Mouse (Mus musculus): ENCODE measurements at regions not wholly inside any gene's neighbourhood (a gene's known extent, or its start where the extent isn't known, plus 50 kb on each side); places are given as distances from the start of the nearest gene placed in this dataset.

GRCm38 (mm10) chr14:46635322-46635721 is 125.0 kb upstream of the Cdkn3 start:
- H3K9me3 ChIP-seq (ENCODE audit: low read length) = no peaks in the 10 kb centered on the region
- no peak for TF ChIP-seq CTCF (IDR thresholded peaks at IDR 0.05)
- H3K4me1 ChIP-seq (ENCODE audit: insufficient read depth, low read length) = no peaks in the 10 kb centered on the region
- H3K27ac ChIP-seq (ENCODE audit: low read depth, low read length) = no peak overlapping the region
- H3K36me3 ChIP-seq (ENCODE audit: insufficient read depth, low read length) = no peaks in the 10 kb centered on the region
- 79% methylated on average over 3 of the region's 3 CpGs for WGBS
- H3K27me3 ChIP-seq (ENCODE audit: insufficient read depth, low read length) = no peaks in the 10 kb centered on the region
- ATAC-seq (ENCODE audit: low FRiP score) = no peak
- H3K9ac ChIP-seq (replicated peaks; ENCODE audit: low read length, poor library complexity, severe bottlenecking) = no peak overlapping the region
- DNase-seq (ENCODE audit: low spot score) = no peak
- no peak overlapping the region for H3K4me2 ChIP-seq (ENCODE audit: low read depth, low read length, poor library complexity, severe bottlenecking)
- H3K4me3 ChIP-seq (ENCODE audit: low read depth, low read length) = no peak overlapping the region

DNA sequence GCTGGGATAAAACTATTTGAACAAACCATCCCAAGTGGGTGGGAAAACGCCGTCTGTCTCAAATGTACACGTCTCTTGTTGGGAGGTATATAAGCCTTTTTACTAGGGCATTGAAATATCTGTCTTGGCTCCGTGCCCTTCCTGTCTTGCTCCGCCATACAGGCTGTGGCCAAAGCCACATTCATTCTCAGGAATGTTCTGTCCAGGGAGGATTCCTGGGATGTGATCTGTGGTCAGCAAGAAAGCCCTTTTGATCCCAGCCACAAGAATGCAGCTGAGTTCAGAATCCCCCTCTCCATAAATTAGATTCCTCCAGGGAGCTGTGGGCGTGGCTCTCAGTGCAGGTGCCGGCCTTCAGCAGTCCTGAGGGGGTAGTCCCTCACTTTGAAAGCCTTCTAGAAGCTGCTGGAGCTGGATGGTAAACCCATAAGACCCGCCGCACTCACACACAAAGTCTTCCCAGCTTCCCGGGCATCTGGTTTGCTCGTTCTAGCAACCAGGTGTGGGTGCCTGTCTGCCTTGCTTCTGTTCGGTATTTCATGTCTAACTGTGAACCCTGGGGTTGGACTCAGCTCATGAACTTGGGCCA is 125.6 kb upstream of the Cdkn3 start:
- Histone ChIP-seq H3K36me3 (ENCODE audit: insufficient read depth, low read length) (no peaks in the 10 kb centered on the region), H3K9me3 (ENCODE audit: low read length) (no peaks in the 10 kb centered on the region), H3K4me1 (ENCODE audit: insufficient read depth, low read length) (no peaks in the 10 kb centered on the region), H3K27ac (ENCODE audit: low read depth, low read length) (no peak overlapping the region), H3K4me2 (ENCODE audit: low read depth, low read length, poor library complexity, severe bottlenecking) (no peak overlapping the region), H3K27me3 (ENCODE audit: insufficient read depth, low read length) (no peaks in the 10 kb centered on the region), H3K9ac (replicated peaks; ENCODE audit: low read length, poor library complexity, severe bottlenecking) (no peak overlapping the region), H3K4me3 (ENCODE audit: low read depth, low read length) (no peak overlapping the region)
- WGBS = 64% methylated on average over 12 of the region's 12 CpGs
- ATAC-seq (ENCODE audit: low FRiP score) (no peak), DNase-seq (ENCODE audit: low spot score) (no peak)
- TF ChIP-seq CTCF (IDR thresholded peaks at IDR 0.05) = no peak

- TF ChIP-seq CTCF (IDR thresholded peaks at IDR 0.05) = no peak
Observed at GRCm38 (mm10) chr14:46634251-46634650, 126.1 kb upstream of the Cdkn3 start.

DNA sequence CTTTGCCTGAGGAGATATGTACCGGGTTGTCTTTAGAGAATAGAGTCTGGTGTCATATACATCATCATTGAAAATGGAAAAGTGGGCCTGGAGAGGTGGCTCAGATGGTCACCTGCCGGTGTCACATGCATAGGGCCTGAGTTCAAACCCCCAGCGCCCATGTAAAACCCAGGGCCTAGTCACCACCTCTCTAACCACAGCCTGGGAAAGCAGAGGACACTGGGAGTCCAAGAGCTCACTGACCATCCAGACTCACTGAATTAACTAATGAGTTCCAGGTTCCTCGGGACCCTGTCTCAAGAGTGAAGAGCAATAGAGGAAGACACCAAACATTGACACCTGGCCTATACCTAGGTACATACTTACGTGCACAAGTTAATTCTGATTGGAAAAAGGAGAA is 132.7 kb upstream of the Cdkn3 start:
- Histone ChIP-seq H3K4me2 (ENCODE audit: low read depth, low read length, poor library complexity, severe bottlenecking) (no peak overlapping the region), H3K27ac (ENCODE audit: low read depth, low read length) (no peak overlapping the region), H3K4me3 (ENCODE audit: low read depth, low read length) (no peak overlapping the region), H3K9ac (replicated peaks; ENCODE audit: low read length, poor library complexity, severe bottlenecking) (no peak overlapping the region), H3K36me3 (ENCODE audit: insufficient read depth, low read length) (no peaks in the 10 kb centered on the region), H3K27me3 (ENCODE audit: insufficient read depth, low read length) (no peaks in the 10 kb centered on the region), H3K9me3 (ENCODE audit: low read length) (no peaks in the 10 kb centered on the region), H3K4me1 (ENCODE audit: insufficient read depth, low read length) (no peaks in the 10 kb centered on the region)
- no peak for TF ChIP-seq CTCF (IDR thresholded peaks at IDR 0.05)
- ATAC-seq (ENCODE audit: low FRiP score) (no peak), DNase-seq (ENCODE audit: low spot score) (no peak)
- 94% methylated on average over 5 of the region's 5 CpGs for WGBS

More at GRCm38 (mm10) chr14:46634251-46634650, 126.1 kb upstream of the Cdkn3 start:
- ATAC-seq (ENCODE audit: low FRiP score) (no peak), DNase-seq (ENCODE audit: low spot score) (no peak)
- Histone ChIP-seq H3K9me3 (ENCODE audit: low read length) (no peaks in the 10 kb centered on the region), H3K4me3 (ENCODE audit: low read depth, low read length) (no peak overlapping the region), H3K27ac (ENCODE audit: low read depth, low read length) (no peak overlapping the region), H3K36me3 (ENCODE audit: insufficient read depth, low read length) (no peaks in the 10 kb centered on the region), H3K4me2 (ENCODE audit: low read depth, low read length, poor library complexity, severe bottlenecking) (no peak overlapping the region), H3K9ac (replicated peaks; ENCODE audit: low read length, poor library complexity, severe bottlenecking) (no peak overlapping the region), H3K27me3 (ENCODE audit: insufficient read depth, low read length) (no peaks in the 10 kb centered on the region), H3K4me1 (ENCODE audit: insufficient read depth, low read length) (no peaks in the 10 kb centered on the region)
- 90% methylated on average over 10 of the region's 10 CpGs for WGBS

- no peaks in the 10 kb centered on the region for H3K4me1 ChIP-seq (ENCODE audit: insufficient read depth, low read length)
- no peak overlapping the region for H3K4me3 ChIP-seq (ENCODE audit: low read depth, low read length)
- no peak overlapping the region for H3K9ac ChIP-seq (replicated peaks; ENCODE audit: low read length, poor library complexity, severe bottlenecking)
- no peaks in the 10 kb centered on the region for H3K27me3 ChIP-seq (ENCODE audit: insufficient read depth, low read length)
- WGBS = 84% methylated on average over 7 of the region's 7 CpGs
- no peak overlapping the region for H3K4me2 ChIP-seq (ENCODE audit: low read depth, low read length, poor library complexity, severe bottlenecking)
- ATAC-seq (ENCODE audit: low FRiP score) (no peak), DNase-seq (ENCODE audit: low spot score) (no peak)
- no peaks in the 10 kb centered on the region for H3K9me3 ChIP-seq (ENCODE audit: low read length)
- no peak overlapping the region for H3K27ac ChIP-seq (ENCODE audit: low read depth, low read length)
- TF ChIP-seq CTCF (IDR thresholded peaks at IDR 0.05) = no peak
- no peaks in the 10 kb centered on the region for H3K36me3 ChIP-seq (ENCODE audit: insufficient read depth, low read length)
Observed at GRCm38 (mm10) chr14:46625760-46626159, 134.6 kb upstream of the Cdkn3 start.

GRCm38 (mm10) chr14:46623645-46624044 is 136.7 kb upstream of the Cdkn3 start:
- Histone ChIP-seq H3K36me3 (ENCODE audit: insufficient read depth, low read length) (no peaks in the 10 kb centered on the region), H3K9me3 (ENCODE audit: low read length) (no peaks in the 10 kb centered on the region), H3K27me3 (ENCODE audit: insufficient read depth, low read length) (no peaks in the 10 kb centered on the region), H3K27ac (ENCODE audit: low read depth, low read length) (no peak overlapping the region), H3K9ac (replicated peaks; ENCODE audit: low read length, poor library complexity, severe bottlenecking) (no peak overlapping the region), H3K4me3 (ENCODE audit: low read depth, low read length) (no peak overlapping the region), H3K4me1 (ENCODE audit: insufficient read depth, low read length) (no peaks in the 10 kb centered on the region), H3K4me2 (ENCODE audit: low read depth, low read length, poor library complexity, severe bottlenecking) (no peak overlapping the region)
- DNase-seq (ENCODE audit: low spot score) = no peak
- WGBS = 83% methylated on average over 2 of the region's 2 CpGs
- no peak for ATAC-seq (ENCODE audit: low FRiP score)
- TF ChIP-seq CTCF (IDR thresholded peaks at IDR 0.05) = no peak
